Mouse (Mus musculus): ENCODE measurements around the gene Lrtm2. TPM values are rescaled to one million over a fixed set of nuclear protein-coding genes. Genes with fewer than 3 reads are reported as not detected.
A peak's percentile ranks its signal among the peaks of the same experiment; 100 is the strongest.

The Lrtm2 gene
- total RNA-seq, 2 experiments from 2014 or later, result 52.0 to 56.5 TPM

GRCm38 (mm10) chr6:119338121-119338912 lies 7.8 kb upstream of the Lrtm2 start:
- no peak for DNase-seq (ENCODE audit: low spot score in 2 of 2)
- intact Hi-C loops (cut with DNase I), result no loop called here

- intact Hi-C loops (cut with DNase I), result no loop called here
- DNase-seq (ENCODE audit: low spot score in 2 of 2), result no peak
These were observed 6.7 kb upstream of the Lrtm2 start for GRCm38 (mm10) chr6:119337287-119337686.

GRCm38 (mm10) chr6:119336124-119336523 lies 5.6 kb upstream of the Lrtm2 start:
- intact Hi-C loops (cut with DNase I), result no loop called here
- DNase-seq (ENCODE audit: low spot score in 2 of 2), result no peak

DNA sequence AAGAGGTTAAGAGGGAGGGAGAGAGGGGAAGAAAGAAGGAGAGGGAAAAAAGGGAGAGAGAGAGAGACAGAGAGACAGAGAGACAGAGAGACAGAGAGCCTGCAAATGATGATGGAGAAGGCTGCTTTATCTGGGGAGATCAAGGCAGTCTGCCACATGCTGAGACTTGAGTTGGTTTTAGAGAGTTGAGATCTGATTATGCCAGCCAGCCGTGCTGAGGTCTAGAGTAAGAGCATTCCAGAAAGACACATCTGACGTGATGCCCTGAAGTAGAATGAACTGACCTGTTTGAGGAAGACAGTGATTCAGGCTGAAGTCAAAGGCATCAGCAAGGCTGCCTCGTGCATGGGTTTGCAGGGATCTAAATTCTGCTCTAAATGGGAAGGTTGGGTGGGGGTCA lies 3.3 kb upstream of the Lrtm2 start:
- no peak for DNase-seq (ENCODE audit: low spot score in 2 of 2)
- intact Hi-C loops (cut with DNase I), result no loop called here

- intact Hi-C loops (cut with DNase I), result no loop called here
- no peak for DNase-seq (ENCODE audit: low spot score in 2 of 2)
These were observed 2.6 kb upstream of the Lrtm2 start for GRCm38 (mm10) chr6:119333202-119333601.

GRCm38 (mm10) chr6:119332111-119332510 lies 1.5 kb upstream of the Lrtm2 start:
- intact Hi-C loops (cut with DNase I), result no loop called here
- DNase-seq (ENCODE audit: low spot score in 2 of 2), result no peak

DNA sequence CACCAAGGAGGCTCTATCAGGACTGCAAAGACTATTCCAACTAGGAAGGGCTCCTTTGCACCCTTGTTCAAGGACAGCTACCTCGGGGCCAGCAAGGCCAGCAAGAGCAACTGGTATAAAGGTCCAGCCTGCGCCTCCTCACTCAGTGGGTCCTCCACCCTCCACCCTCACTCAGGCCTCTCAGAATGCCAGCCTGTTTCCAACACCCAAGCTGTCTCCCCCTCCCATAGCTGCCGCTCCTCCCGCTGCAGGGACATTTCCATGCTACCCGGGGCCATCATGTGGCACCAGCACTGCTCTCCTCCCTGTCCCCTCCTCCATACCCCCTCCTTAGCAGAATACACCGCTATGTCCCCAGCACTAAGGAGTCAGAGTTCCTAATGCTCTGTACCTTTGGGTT lies 630 bp downstream of the Lrtm2 start:
- intact Hi-C loops (cut with DNase I), result loop anchor here (1.0 to 5.0 kb wide), 4 partner anchors 20 to 105 kb away; no protein-coding TSS in a partner anchor
- DNase-seq (ENCODE audit: low spot score in 2 of 2), result peak in 1 of 2 experiments; percentile 66

- intact Hi-C loops (cut with DNase I), result loop anchor here (1.0 to 5.0 kb wide), 2 partner anchors 19 to 82 kb away; no protein-coding TSS in a partner anchor
- peak; percentile 88 to 98 for DNase-seq (ENCODE audit: low spot score in 2 of 2)
These were observed 1.3 kb downstream of the Lrtm2 start for GRCm38 (mm10) chr6:119329215-119329714.

- intact Hi-C loops (cut with DNase I), result loop anchor here (1.0 to 5.0 kb wide), 2 partner anchors 18 to 81 kb away; no protein-coding TSS in a partner anchor
- DNase-seq (ENCODE audit: low spot score in 2 of 2), result peak in 1 of 2 experiments; percentile 60
These were observed 1.9 kb downstream of the Lrtm2 start for GRCm38 (mm10) chr6:119328521-119329115.

DNA sequence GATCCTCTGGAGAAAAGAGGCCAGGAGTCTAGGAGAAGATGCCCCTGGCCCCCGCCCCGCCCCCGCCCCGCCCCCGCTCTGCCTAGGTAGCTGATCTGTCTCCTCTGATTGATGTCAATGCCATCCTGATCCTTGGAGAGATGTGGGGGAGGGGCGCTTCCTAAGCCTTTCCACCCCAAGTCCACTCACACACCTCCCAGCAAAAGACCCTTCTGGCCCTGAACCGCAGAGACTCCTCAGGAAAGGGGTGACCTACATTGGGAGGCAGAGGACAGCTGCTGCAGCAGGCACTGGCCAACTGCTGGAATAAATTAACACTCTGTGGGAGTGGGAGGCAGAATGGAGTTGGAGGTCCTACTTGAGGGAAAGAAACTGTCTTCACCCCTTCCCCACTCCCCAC lies 4.0 kb downstream of the Lrtm2 start:
- intact Hi-C loops (cut with DNase I), result loop anchor here (5.0 kb wide), 1 partner anchor 79 kb away; no protein-coding TSS in a partner anchor
- DNase-seq (ENCODE audit: low spot score in 2 of 2), result no peak

DNA sequence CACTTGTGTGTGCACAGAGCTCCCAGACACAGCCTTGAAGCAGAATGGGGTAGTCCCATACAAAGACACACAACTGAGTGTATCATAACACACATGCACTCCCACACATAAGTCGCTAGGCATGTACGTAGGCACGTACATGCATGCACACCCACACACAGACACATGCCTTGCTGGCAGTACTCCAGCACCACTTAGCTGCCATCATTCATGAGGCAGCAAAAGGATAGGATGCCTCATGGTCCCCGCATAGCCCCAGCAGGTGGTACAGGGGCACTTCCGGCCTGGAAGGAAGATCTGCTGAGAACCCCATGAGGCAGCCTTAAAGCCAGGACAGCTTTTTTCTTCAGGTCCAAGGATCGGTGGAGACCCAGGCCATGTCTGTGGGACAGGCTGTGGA lies 4.6 kb downstream of the Lrtm2 start:
- intact Hi-C loops (cut with DNase I), result loop anchor here (5.0 kb wide), 1 partner anchor 79 kb away; no protein-coding TSS in a partner anchor

DNA sequence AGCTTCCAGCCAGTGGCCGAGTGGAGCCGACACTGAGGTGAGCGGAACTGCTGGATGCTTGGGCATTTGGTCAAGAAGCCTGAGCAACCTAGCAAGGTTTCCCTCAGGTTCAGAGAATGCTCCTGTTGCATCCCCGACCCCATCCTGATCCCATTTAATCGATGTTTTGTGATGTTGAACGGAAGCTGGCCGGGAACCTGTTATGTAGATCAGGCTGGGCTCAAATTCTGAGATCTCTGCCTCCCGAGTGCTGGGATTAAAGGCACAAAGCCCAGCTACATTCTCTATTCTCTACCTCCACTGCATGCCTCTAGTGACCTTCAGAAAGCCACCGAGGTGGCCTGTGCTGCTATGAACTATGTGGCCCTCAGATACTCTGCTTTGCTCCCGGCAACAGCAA lies 5.8 kb downstream of the Lrtm2 start:
- intact Hi-C loops (cut with DNase I), result loop anchor here (5.0 kb wide), 1 partner anchor 77 kb away; no protein-coding TSS in a partner anchor
- DNase-seq (ENCODE audit: low spot score in 2 of 2), result no peak

More for the DNA sequence above, 4.6 kb downstream of the Lrtm2 start:
- no peak for DNase-seq (ENCODE audit: low spot score in 2 of 2)

- DNase-seq (ENCODE audit: low spot score in 2 of 2), result peak in 1 of 2 experiments; percentile 63
- intact Hi-C loops (cut with DNase I), result no loop called here
These were observed 8.8 kb downstream of the Lrtm2 start for GRCm38 (mm10) chr6:119321752-119322151.

- intact Hi-C loops (cut with DNase I), result no loop called here
- DNase-seq (ENCODE audit: low spot score in 2 of 2), result no peak
These were observed 10.1 kb downstream of the Lrtm2 start for GRCm38 (mm10) chr6:119320481-119320880.

DNA sequence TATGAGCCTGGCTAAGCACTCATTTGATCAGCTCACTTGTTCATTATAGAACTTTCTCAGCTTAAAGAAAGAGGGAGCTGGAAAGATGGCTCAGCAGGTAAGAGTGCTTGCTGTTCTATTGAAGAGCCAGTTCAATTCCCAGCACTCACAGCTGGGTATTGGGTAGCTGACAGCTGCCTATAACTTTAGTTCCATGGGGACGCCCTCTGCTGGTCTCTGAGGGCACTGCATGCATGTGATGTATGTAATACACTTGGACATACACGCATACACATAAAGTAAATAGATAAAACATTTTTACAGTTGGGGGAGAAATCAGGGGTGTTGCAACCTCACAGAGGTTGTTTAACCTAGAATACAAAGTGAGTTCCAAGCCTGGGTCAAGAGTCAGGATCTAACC lies 11.2 kb downstream of the Lrtm2 start:
- DNase-seq (ENCODE audit: low spot score in 2 of 2), result no peak
- intact Hi-C loops (cut with DNase I), result no loop called here

DNA sequence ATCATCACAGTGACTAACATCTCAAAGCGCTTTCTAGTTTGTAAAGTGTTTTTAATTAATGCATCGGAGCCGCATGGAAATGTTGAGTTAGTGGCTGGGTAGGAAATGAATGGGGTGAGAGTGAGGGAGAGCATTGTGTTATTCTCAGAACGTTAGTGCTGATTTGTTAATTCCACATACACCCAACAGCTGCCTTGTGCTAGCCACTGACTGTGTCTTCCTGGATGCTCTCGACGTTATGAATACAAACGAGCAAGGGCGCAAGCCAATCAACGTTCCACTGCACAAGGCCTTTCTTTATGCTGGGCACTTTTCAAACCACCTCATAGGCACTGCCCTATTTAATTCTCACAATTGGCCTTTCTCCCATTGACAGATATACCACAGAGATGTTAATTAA lies 11.8 kb downstream of the Lrtm2 start:
- DNase-seq (ENCODE audit: low spot score in 2 of 2), result peak in 1 of 2 experiments; percentile 62
- intact Hi-C loops (cut with DNase I), result no loop called here

DNA sequence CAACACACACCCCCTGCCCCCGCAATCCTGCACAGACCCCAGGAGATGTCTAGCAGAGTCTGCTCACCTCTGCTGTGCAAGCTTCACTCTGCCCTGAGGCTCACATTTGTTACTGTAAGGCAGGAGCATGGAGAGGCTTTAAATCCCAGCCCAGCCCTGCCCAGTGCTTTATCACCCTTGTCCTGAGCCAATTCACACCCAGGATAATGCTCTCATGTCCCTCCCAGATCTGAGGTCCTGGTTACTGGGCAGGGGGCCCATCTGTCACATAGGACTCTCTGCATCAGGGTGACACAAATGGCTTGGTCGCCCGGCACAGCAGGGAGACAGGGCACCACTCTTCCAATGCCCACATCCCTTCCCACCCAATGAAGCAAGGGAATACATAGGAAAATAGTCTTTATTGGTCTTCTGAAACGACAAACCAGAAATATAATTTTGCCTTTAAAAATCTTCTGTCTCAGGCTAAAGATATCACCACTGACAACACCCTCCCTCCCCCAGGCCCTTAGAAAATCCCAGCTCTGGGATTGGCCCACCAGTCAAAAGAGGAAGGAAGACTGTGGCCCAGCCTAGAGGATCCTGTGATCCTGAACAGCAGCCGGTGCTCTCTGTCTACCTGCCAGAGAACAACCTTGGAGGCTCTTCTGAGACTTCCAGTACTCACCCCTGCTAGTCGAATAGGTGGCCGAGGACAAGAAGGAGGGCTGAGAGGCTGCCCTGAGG lies 15.7 kb downstream of the Lrtm2 start:
- intact Hi-C loops (cut with DNase I), result loop anchor here (5.0 kb wide), 1 partner anchor 68 kb away; no protein-coding TSS in a partner anchor
- DNase-seq (ENCODE audit: low spot score in 2 of 2), result peak in 1 of 2 experiments; percentile 85

- intact Hi-C loops (cut with DNase I), result loop anchor here (5.0 kb wide), 1 partner anchor 66 kb away; no protein-coding TSS in a partner anchor
- DNase-seq (ENCODE audit: low spot score in 2 of 2), result peak in 1 of 2 experiments; percentile 78
These were observed 16.8 kb downstream of the Lrtm2 start for GRCm38 (mm10) chr6:119313588-119314375.

GRCm38 (mm10) chr6:119313096-119313495 lies 17.5 kb downstream of the Lrtm2 start:
- DNase-seq (ENCODE audit: low spot score in 2 of 2), result no peak
- intact Hi-C loops (cut with DNase I), result loop anchor here (5.0 kb wide), 1 partner anchor 66 kb away; no protein-coding TSS in a partner anchor
